Mouse (Mus musculus): Measurements from ENCODE around the gene Lrrc32. TPM values are rescaled to one million over a fixed set of nuclear protein-coding genes. Genes with fewer than 3 reads are reported as not detected.

Gene Lrrc32
- total and polyA plus RNA-seq, 3 experiments: 2.3 to 23.7 (median 5.3) TPM

- peak; percentile 81 for TF ChIP-seq MYC (IDR thresholded peaks at IDR 0.05; ENCODE audit: low read depth, low read length)
- peak; percentile 75; the same call in 1 of the 2 replicates for TF ChIP-seq SIN3A (IDR thresholded peaks at IDR 0.05; ENCODE audit: low read length)
- peak; percentile 86 for TF ChIP-seq IRF4 (IDR thresholded peaks at IDR 0.05; ENCODE audit: low read depth, low read length)
- TF ChIP-seq CTCF (conservative IDR thresholded peaks at IDR 0.05 in 1 of 2, IDR thresholded peaks at IDR 0.05 in 1 of 2; ENCODE audit: low read depth in 2 of 2, low read length in 2 of 2): no peak
- TF ChIP-seq E2F4 (IDR thresholded peaks at IDR 0.05; ENCODE audit: insufficient replicate concordance, low read depth, low read length): no peak
- TF ChIP-seq PAX5 (IDR thresholded peaks at IDR 0.05; ENCODE audit: low read length): no peak
- TF ChIP-seq MXI1 (IDR thresholded peaks at IDR 0.05; ENCODE audit: low read depth, low read length): peak; percentile 79
- TF ChIP-seq EP300 (IDR thresholded peaks at IDR 0.05; ENCODE audit: low read length): peak; percentile 91
- TF ChIP-seq ZNF384 (IDR thresholded peaks at IDR 0.05; ENCODE audit: low read depth, low read length): no peak
- peak; percentile 77 for TF ChIP-seq RCOR1 (conservative IDR thresholded peaks at IDR 0.05; ENCODE audit: low read depth, low read length)
- peak; percentile 96 for TF ChIP-seq ETS1 (conservative IDR thresholded peaks at IDR 0.05; ENCODE audit: low read depth, low read length)
- no peak for TF ChIP-seq USF2 (conservative IDR thresholded peaks at IDR 0.05; ENCODE audit: low read depth, low read length)
These were observed 45.4 kb downstream of the Lrrc32 start (continued) for GRCm38 (mm10) chr7:98534432-98534855.

- TF ChIP-seq POLR2A (IDR thresholded peaks at IDR 0.05; ENCODE audit: low read depth, low read length) (no peak), JUN (IDR thresholded peaks at IDR 0.05; ENCODE audit: insufficient read depth, low read depth, low read length) (no peak), MYC (IDR thresholded peaks at IDR 0.05; ENCODE audit: low read depth, low read length) (no peak), ZC3H11A (IDR thresholded peaks at IDR 0.05; ENCODE audit: low read depth, low read length) (no peak), CTCF (conservative IDR thresholded peaks at IDR 0.05 in 1 of 2, IDR thresholded peaks at IDR 0.05 in 1 of 2; ENCODE audit: low read depth in 2 of 2, low read length in 2 of 2) (no peak), USF2 (conservative IDR thresholded peaks at IDR 0.05; ENCODE audit: low read depth, low read length) (no peak), MAZ (IDR thresholded peaks at IDR 0.05; ENCODE audit: low read depth, low read length) (no peak), MEF2A (IDR thresholded peaks at IDR 0.05; ENCODE audit: borderline replicate concordance, low read depth, low read length) (no peak), CHD2 (IDR thresholded peaks at IDR 0.05; ENCODE audit: low read length) (no peak), SIN3A (IDR thresholded peaks at IDR 0.05; ENCODE audit: low read length) (no peak), SMC3 (IDR thresholded peaks at IDR 0.05; ENCODE audit: low read depth, low read length) (no peak), KAT2A (IDR thresholded peaks at IDR 0.05; ENCODE audit: insufficient replicate concordance, low read length) (no peak), CHD1 (IDR thresholded peaks at IDR 0.05; ENCODE audit: low read depth, low read length) (no peak), BHLHE40 (IDR thresholded peaks at IDR 0.05; ENCODE audit: low read depth, low read length) (no peak), E2F4 (IDR thresholded peaks at IDR 0.05; ENCODE audit: insufficient replicate concordance, low read depth, low read length) (no peak)
- H3K4me3 ChIP-seq (replicated peaks in 1 of 3; ENCODE audit: low read depth in 2 of 3, low read length in 2 of 3, poor library complexity in 1 of 3): no peak overlapping the region
- in situ Hi-C loops (cut with MboI; ENCODE audit: low pct_ligation_motif_present, low pct_unique_long_range_greater_than_20kb, low sequenced_read_pairs) (loop anchor here (5.0 kb wide), 1 partner anchor 37 kb away; no protein-coding TSS in a partner anchor), dilution Hi-C loops (cut with MboI; ENCODE audit: extremely low pct_ligation_motif_present, extremely low pct_unique_long_range_greater_than_20kb, low sequenced_read_pairs) (no loop called here)
- H3K4me2 ChIP-seq (ENCODE audit: insufficient read depth, low read depth, poor library complexity, severe bottlenecking): no peak overlapping the region
- peaks cover 11% of the 10 kb centered on the region for H3K9me3 ChIP-seq (replicated peaks; ENCODE audit: low read length)
- peaks cover 8% of the 10 kb centered on the region for H3K27me3 ChIP-seq (replicated peaks)
- no peaks in the 10 kb centered on the region for H3K79me2 ChIP-seq (replicated peaks; ENCODE audit: control insufficient read depth, extremely low read depth, insufficient read depth, poor library complexity, severe bottlenecking)
- no peak overlapping the region for H3K27ac ChIP-seq (ENCODE audit: insufficient read depth, low read depth)
- H3K9ac ChIP-seq (ENCODE audit: insufficient read depth, low read depth): no peak overlapping the region
- peaks cover 29 to 50% of the 10 kb centered on the region in 2 experiments for H3K4me1 ChIP-seq (ENCODE audit: control insufficient read depth in 1 of 2, insufficient read depth in 2 of 2)
- no peaks in the 10 kb centered on the region for H3K36me3 ChIP-seq (replicated peaks in 1 of 2; ENCODE audit: control insufficient read depth in 1 of 2, insufficient read depth in 1 of 2, low read length in 1 of 2)
- no peak for DNase-seq (ENCODE audit: extremely low read depth)
These were observed 46.1 kb downstream of the Lrrc32 start for GRCm38 (mm10) chr7:98535191-98535590.

Measured in CH12.LX (cell line).